Mouse (Mus musculus) thymus, adult 2 months (tissue): ENCODE results near the gene Crip1.

Source experiments
- CTCF ChIP-seq: fragments of 200-500 bp; IDR thresholded peaks from 2 replicates; pipeline ENCODE4 v1.5.1; 2012; ENCODE audit warnings: mild to moderate bottlenecking, control low read depth, low read length, moderate library complexity, borderline replicate concordance; ENCODE audit not compliant: control insufficient read depth, poor library complexity, insufficient read depth; ENCODE audit errors: extremely low read depth
- POLR2A ChIP-seq: fragments of 200-500 bp; IDR thresholded peaks from 2 replicates; pipeline ENCODE4 v1.6.1; 2012; ENCODE audit warnings: mild to moderate bottlenecking, low read length, control low read depth, moderate library complexity; ENCODE audit not compliant: control insufficient read depth, poor library complexity, insufficient read depth; ENCODE audit errors: extremely low read depth

DNA sequence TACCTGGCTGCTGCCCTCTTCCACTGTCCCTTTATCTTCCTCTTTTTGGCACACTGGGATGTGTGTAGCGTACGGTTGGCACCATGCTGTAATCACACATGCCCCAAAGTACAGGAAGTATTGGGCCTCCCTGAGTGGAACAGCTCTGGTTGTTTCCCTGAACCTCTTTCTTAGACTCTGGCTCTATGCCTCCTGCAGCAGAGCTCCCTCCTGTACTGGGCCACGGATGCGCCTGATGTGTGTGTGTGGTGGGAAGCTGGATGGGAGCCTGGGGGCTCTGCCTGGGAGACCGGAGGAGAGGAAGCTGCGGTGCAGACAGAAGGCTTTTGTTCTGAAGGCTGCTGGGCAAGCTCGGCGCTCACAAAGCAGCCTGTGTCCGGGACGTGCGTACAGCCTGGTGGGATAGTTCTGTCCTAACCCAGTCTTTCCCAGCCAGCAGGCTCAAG lies 17.5 kb downstream of the Crip1 start:
- TF ChIP-seq POLR2A (no peak), CTCF (no peak)
